Mouse (Mus musculus) liver, embryonic 18 days (tissue): ENCODE data around the gene Pigm. TPM values are rescaled to one million over a fixed set of nuclear protein-coding genes. Genes with fewer than 3 reads are reported as not detected.

Experiments used
- polyA plus RNA-seq: library from polyadenylated mRNA; depleted of rRNA; stranded (reverse); fragments of >200 nt; gene quantifications from 2 replicates; pipeline ENCODE4 v1.2.3, GENCODE M21; 2012; rRNA removed

Pigm gene
- polyA plus RNA-seq = 3.6 TPM in 2 replicates

DNA sequence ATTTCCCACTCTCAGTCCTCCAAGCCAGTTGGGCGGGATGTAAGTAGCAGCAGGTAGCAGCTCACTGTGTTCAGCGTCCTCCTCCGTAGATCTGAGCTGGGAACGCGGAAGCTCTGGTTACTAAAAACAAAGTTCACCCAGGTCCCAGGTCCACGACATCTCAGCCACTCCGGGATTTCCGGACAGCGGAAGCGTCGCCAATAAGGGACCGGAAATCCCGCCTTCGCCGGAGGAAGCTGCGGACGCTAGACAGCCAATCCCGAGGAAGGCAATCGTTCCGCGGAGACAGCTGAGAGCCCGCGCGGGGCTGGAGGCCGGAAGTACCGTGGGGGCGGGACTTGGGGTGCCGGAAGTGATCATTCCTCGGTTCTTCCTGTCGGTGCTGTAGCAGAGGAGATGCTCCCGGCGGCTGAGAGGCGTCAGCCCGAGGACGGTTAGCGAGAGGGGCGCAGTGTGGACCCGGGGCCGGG, at the start of gene Pigm:
Gene Pigm, plus strand, starts transcription at position 349 of the 470 bp plus-strand sequence.

DNA sequence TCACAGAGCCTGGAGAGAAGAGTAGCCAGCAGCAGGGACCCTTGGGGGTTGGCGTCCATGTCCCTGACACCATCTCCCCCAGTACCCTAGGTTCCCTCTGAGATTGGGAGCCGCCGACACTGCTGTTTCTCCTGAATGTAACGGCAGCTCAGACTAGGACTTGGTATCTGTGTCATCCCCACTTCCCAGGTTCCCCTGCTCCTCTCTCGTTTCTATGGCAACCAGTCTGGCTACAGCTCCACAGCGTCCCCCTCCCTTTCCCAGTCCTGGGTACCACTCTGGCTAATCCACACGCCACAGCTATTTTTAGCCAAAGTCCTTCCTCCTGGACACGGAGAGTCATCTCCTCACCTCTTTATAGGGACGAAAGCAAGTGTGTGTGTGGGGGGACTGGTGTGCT, 47.2 kb upstream of the Pigm start, which contains the start of gene Kcnj9:
Gene Kcnj9, minus strand, starts transcription at position 188 of the 400 bp plus-strand sequence.

DNA sequence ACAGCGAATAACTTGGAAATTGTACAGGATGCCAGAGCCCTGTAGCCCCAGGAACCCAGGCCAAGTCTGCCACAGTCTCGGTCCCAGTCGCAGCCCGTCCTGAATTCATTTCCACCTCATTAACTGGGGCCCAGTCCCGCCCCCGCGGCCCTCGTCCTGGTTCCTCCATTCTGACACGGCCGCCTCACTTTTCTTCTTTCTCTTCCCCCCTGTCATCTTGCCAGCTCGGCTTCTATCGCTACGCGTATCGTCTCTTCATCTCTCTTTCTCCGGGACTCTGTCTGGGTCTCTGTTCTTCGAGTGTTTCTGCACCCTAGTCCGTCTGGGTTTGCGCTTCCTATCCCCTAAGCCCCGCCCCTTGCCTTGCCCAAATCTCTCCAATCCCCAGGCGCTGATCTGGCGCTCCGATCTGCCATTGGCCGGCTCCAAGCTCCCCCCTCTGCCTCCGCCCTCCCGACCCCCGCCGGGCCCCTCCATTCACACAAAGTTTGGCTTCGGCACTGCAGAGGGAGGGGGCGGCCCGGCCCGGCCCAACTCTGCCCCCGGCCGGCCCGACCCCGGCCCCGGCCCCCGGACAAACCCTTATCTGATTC, 35.5 kb upstream of the Pigm start, which contains the start of gene Kcnj10:
Gene Kcnj10, plus strand, starts transcription at position 482 of the 593 bp plus-strand sequence.

Other genes starting within 250 kb of the Pigm start
- 40.4 and 44.5 TPM in 2 replicates for gene Pex19, start 249.8 kb upstream of the Pigm start, polyA plus RNA-seq
- gene Dcaf8, start 228.5 kb upstream of the Pigm start, polyA plus RNA-seq = 37.2 and 40.3 TPM in 2 replicates
- gene Pea15a, start 169.7 kb upstream of the Pigm start, polyA plus RNA-seq = 15.3 and 17.4 TPM in 2 replicates
- 0.41 and 0.47 TPM in 2 replicates for gene Casq1, start 156.7 kb upstream of the Pigm start, polyA plus RNA-seq
- 0.03 and 0.05 TPM in 2 replicates for gene Atp1a4, start 118.1 kb upstream of the Pigm start, polyA plus RNA-seq
- 20.2 and 23.9 TPM in 2 replicates for gene Igsf8, start 114.9 kb upstream of the Pigm start, polyA plus RNA-seq
- 0.09 and 0.12 TPM in 2 replicates for gene Atp1a2, start 78.5 kb upstream of the Pigm start, polyA plus RNA-seq
- 0.04 and 0.05 TPM in 2 replicates for gene Kcnj9, start 47.2 kb upstream of the Pigm start, polyA plus RNA-seq
- gene Kcnj10, start 35.3 kb upstream of the Pigm start, polyA plus RNA-seq = 0.14 and 0.17 TPM in 2 replicates
- gene Slamf9, start 98.8 kb downstream of the Pigm start, polyA plus RNA-seq = 0.96 and 1.1 TPM in 2 replicates
- 1.2 and 1.3 TPM in 2 replicates for gene Igsf9, start 105.2 kb downstream of the Pigm start, polyA plus RNA-seq
- gene Tagln2, start 123.5 kb downstream of the Pigm start, polyA plus RNA-seq = 86.1 and 90.5 TPM in 2 replicates
- gene Cfap45, start 144.3 kb downstream of the Pigm start, polyA plus RNA-seq = 0.47 and 0.53 TPM in 2 replicates
- 0.26 and 0.84 TPM in 2 replicates for gene Vsig8, start 179.4 kb downstream of the Pigm start, polyA plus RNA-seq
- gene Slamf8, start 214.0 kb downstream of the Pigm start, polyA plus RNA-seq = 0.19 and 0.31 TPM in 2 replicates
- gene Fcrl6, start 226.0 kb downstream of the Pigm start, polyA plus RNA-seq = 0.52 and 0.58 TPM in 2 replicates